Mouse (Mus musculus) embryo, embryonic 11 days (tissue): ENCODE results near the gene Exph5.
A peak's percentile ranks its signal among the peaks of the same experiment; 100 is the strongest.

ENCODE experiments used
- DNase-seq: peaks from one replicate; pipeline ENCODE4 v3.0.0-alpha.2; 2015

Exph5 gene

GRCm38 (mm10) chr9:53301269-53301720 is at the start of gene Exph5:
Gene Exph5, plus strand, starts transcription at chr9:53301670.
- DNase-seq: peak; percentile 60

- DNase-seq: peak; percentile 84
Observed at GRCm38 (mm10) chr9:53254368-53254767, 47.1 kb upstream of the Exph5 start.

- no peak for DNase-seq
Observed at GRCm38 (mm10) chr9:53256690-53257305, 44.7 kb upstream of the Exph5 start.

- no peak for DNase-seq
Observed at GRCm38 (mm10) chr9:53257772-53258171, 43.7 kb upstream of the Exph5 start.

- DNase-seq: no peak
Observed at GRCm38 (mm10) chr9:53258199-53258598, 43.3 kb upstream of the Exph5 start.

- no peak for DNase-seq
Observed at GRCm38 (mm10) chr9:53264387-53264786, 37.1 kb upstream of the Exph5 start.

- no peak for DNase-seq
Observed at GRCm38 (mm10) chr9:53265589-53265988, 35.9 kb upstream of the Exph5 start.

- no peak for DNase-seq
Observed at GRCm38 (mm10) chr9:53268036-53268435, 33.4 kb upstream of the Exph5 start.

GRCm38 (mm10) chr9:53268731-53269465 is 32.6 kb upstream of the Exph5 start:
- peak; percentile 47 for DNase-seq

- DNase-seq: no peak
Observed at GRCm38 (mm10) chr9:53269466-53269755, 32.1 kb upstream of the Exph5 start.

- no peak for DNase-seq
Observed at GRCm38 (mm10) chr9:53271281-53272022, 30.0 kb upstream of the Exph5 start.

- DNase-seq: no peak
Observed at GRCm38 (mm10) chr9:53272207-53272606, 29.3 kb upstream of the Exph5 start.

GRCm38 (mm10) chr9:53272714-53273113 is 28.8 kb upstream of the Exph5 start:
- DNase-seq: no peak

GRCm38 (mm10) chr9:53276381-53276780 is 25.1 kb upstream of the Exph5 start:
- no peak for DNase-seq

- DNase-seq: no peak
Observed at GRCm38 (mm10) chr9:53278997-53279396, 22.5 kb upstream of the Exph5 start.

- DNase-seq: no peak
Observed at GRCm38 (mm10) chr9:53286793-53287192, 14.7 kb upstream of the Exph5 start.

GRCm38 (mm10) chr9:53290006-53290405 is 11.5 kb upstream of the Exph5 start:
- no peak for DNase-seq

- no peak for DNase-seq
Observed at GRCm38 (mm10) chr9:53292833-53293232, 8.6 kb upstream of the Exph5 start.

GRCm38 (mm10) chr9:53301801-53302311 is 386 bp downstream of the Exph5 start:
- peak; percentile 17 for DNase-seq

- DNase-seq: no peak
Observed at GRCm38 (mm10) chr9:53302415-53302814, 945 bp downstream of the Exph5 start.

- DNase-seq: no peak
Observed at GRCm38 (mm10) chr9:53307904-53308303, 6.4 kb downstream of the Exph5 start.

- no peak for DNase-seq
Observed at GRCm38 (mm10) chr9:53312981-53313380, 11.5 kb downstream of the Exph5 start.

- DNase-seq: no peak
Observed at GRCm38 (mm10) chr9:53320894-53321650, 19.6 kb downstream of the Exph5 start.
